Mouse (Mus musculus) heart, adult 11 months (tissue): ENCODE measurements around the gene Prl3a1.

Source experiments
- DNase-seq: peaks from one replicate; pipeline ENCODE4 v3.0.0; 2022

The Prl3a1 gene

DNA sequence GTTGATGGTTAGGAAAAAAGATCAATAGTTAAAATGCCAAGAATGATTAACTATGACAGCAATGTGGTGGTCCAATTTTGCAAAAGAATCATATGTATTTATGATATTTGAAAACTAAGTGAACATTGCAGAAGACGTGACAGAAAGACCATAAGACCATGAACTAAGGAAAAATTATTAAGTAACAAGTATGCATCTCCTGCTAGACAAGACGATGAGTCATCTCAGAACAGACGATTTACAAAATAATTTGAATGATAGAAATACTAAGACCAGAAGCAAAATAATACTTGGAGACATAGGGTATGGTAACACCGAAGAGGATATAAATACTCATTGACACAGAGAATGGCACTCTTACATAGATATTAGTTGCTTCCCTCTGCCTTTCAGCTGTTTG is at the start of gene Prl3a1:
TSS of gene Prl3a1 (plus strand) at position 301 of the 400 bp plus-strand sequence.
- no peak for DNase-seq

DNA sequence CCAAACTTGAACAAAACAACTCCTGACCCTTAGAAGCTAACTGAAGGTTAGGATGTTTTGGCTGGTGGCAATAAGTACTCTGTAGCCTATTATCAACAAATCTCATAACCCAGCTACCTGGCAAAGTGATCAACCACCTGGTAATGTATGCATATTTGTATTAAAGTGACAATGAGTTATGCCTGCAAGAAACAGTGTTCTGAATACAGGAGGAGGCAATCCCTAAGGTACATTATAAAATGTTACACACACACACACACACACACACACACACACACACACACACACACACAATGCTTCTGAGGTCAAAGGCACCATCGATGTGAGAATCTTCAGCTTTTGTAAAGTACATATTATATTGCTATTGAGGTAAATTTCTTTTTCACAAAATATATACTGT is 17.7 kb upstream of the Prl3a1 start, which contains the start of gene Prl3b1:
TSS of gene Prl3b1 (plus strand) at position 301 of the 400 bp plus-strand sequence.
- DNase-seq: no peak

GRCm38 (mm10) chr13:27312334-27313225 is 53.3 kb downstream of the Prl3a1 start, which contains the start of gene Prl6a1:
TSS of gene Prl6a1 (plus strand) at chr13:27312627.
- DNase-seq: no peak
